Mouse (Mus musculus): ENCODE data around the gene Ppp6r3.

- TF ChIP-seq CTCF (IDR thresholded peaks at IDR 0.05; ENCODE audit: control insufficient read depth, insufficient read depth, insufficient replicate concordance, low read depth, low read length) (no peak), POLR2A (IDR thresholded peaks at IDR 0.05; ENCODE audit: control insufficient read depth, low read depth, low read length) (no peak)
Measured at GRCm38 (mm10) chr19:3551573-3552159, 23.9 kb downstream of the Ppp6r3 start.

Measured in testis, adult 2 months (tissue).